Mouse (Mus musculus) limb, embryonic 10.5 days (tissue): ENCODE data around the gene Rassf3. TPM values are rescaled to one million over a fixed set of nuclear protein-coding genes. Genes with fewer than 3 reads are reported as not detected.

Experiments
- DNase-seq: peaks from one replicate; pipeline ENCODE4 v3.0.0-alpha.2; 2017; ENCODE audit warnings: low spot score
- H3K27ac ChIP-seq: fragments of 300-500 bp; sonication (generic); 2 replicates; pipeline ENCODE4 v1.5.1; 2016; ENCODE audit warnings: mild to moderate bottlenecking
- H3K27me3 ChIP-seq: fragments of 300-500 bp; sonication (generic); 2 replicates; pipeline ENCODE4 v1.6.1; 2016; ENCODE audit warnings: low read depth, mild to moderate bottlenecking; ENCODE audit not compliant: poor library complexity, severe bottlenecking
- H3K36me3 ChIP-seq: fragments of 300-500 bp; sonication (generic); 2 replicates; pipeline ENCODE4 v1.6.1; 2016; ENCODE audit warnings: mild to moderate bottlenecking, moderate library complexity
- H3K4me1 ChIP-seq: fragments of 300-500 bp; sonication (generic); 2 replicates; pipeline ENCODE4 v1.6.1; 2016
- H3K4me3 ChIP-seq: fragments of 300-500 bp; sonication (generic); 2 replicates; pipeline ENCODE4 v1.5.1; 2016; ENCODE audit warnings: mild to moderate bottlenecking, moderate library complexity
- H3K9me3 ChIP-seq: fragments of 300-500 bp; sonication (generic); replicated peaks from 2 replicates; pipeline ENCODE4 v1.6.1; 2016; ENCODE audit warnings: mild to moderate bottlenecking
- WGBS: fragments of 180-500 bp; shearing (Covaris S2); methylation state at CpG from one replicate; pipeline ENCODE4 v1.1.7; 2016; 5-methylcytosine and 5-hydroxymethylcytosine counted together
- polyA plus RNA-seq: library from polyadenylated mRNA; unstranded; fragments of >200 nt; fragmentation: Nextera tagmentation; extraction: Ambion mirVana; gene quantifications from 2 replicates; pipeline ENCODE4 v1.2.1, GENCODE M21; 2016

Gene Rassf3
- polyA plus RNA-seq, 1 experiment from 2014 or later = 18.0 TPM

DNA sequence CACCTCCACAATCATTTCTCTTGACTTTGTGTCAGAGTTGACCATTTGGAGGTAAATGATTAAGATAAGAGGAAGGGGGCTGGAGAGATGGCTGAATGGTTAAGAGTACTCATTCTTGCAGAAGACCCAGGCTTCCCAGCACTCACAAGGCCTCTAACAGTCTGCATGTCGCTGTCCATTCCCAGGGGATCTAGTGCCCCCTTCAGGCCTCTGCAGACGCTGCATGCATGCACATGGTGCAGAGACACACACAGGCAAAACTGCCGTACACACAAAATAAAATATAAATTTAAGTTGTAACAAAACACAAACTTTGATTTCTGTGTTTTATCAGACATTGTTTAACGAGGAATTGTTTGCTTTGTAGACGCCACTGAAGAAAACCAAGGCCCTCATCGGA, 105.4 kb downstream of the Rassf3 start:
- WGBS = 93% methylated on average over 6 of the region's 6 CpGs
- no peak for DNase-seq
- peaks cover 73% of the 10 kb centered on the region for H3K36me3 ChIP-seq
- H3K27ac ChIP-seq = no peak overlapping the region
- no peaks in the 10 kb centered on the region for H3K27me3 ChIP-seq
- H3K4me1 ChIP-seq = peaks cover 15% of the 10 kb centered on the region
- no peaks in the 10 kb centered on the region for H3K9me3 ChIP-seq
- H3K4me3 ChIP-seq = no peak overlapping the region

DNA sequence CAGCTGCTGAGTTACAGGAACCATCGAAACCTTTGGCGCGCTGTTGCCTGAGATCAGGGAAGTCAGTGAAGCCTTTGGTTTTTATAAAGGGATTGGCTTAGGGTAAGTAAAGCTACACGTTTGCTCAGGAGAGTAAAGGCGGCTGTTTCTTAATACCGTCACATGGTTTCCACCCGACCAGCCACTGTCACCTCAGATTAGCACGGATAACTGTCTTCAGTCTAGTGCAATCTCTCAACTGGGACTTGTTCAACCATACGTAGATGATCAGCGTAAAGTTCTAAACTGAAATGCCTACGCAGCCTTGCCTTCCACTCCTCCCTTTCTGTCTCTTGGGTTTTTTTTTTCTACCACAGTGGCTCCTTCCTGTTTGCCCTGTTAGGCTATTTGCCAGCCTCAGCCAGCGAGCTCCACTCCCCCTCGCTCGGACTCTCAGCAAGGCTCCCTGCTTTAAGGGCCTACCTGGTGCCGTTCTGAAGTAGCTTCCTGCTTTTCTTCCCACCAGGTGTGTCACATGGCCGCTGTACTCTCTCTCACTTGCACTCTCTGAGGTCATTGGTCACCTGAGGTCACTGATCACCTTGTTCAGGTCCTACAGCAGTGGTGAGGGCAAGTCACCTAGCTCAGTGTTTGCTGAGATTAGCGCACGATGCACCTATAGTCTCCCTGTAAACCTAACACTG, 107.2 kb downstream of the Rassf3 start:
- Histone ChIP-seq H3K4me1 (peaks cover 23% of the 10 kb centered on the region), H3K36me3 (peaks cover 55% of the 10 kb centered on the region), H3K4me3 (no peak overlapping the region), H3K9me3 (no peaks in the 10 kb centered on the region), H3K27ac (no peak overlapping the region), H3K27me3 (no peaks in the 10 kb centered on the region)
- DNase-seq = no peak
- 93% methylated on average over 18 of the region's 18 CpGs for WGBS

DNA sequence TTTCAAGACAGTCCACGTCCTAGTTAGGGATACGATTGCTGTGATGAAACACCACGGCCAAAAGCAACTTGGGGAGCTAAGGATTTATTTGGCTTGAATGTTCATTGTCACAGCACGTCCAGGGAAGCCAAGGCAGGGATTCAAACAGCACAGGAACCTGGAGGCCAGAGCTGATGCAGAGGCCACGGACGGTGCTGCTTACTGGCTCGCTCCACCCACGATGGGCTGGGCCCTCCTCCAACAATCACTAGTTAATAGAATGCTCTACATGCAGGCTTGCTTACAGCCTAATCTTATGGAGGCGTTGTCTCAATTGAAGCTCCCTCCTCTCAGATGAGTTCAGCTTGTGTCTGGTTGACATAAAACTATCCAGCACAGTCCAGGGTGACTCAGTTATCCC, 108.4 kb downstream of the Rassf3 start:
- no peak for DNase-seq
- WGBS = 94% methylated on average over 9 of the region's 9 CpGs
- Histone ChIP-seq H3K36me3 (peaks cover 43% of the 10 kb centered on the region), H3K9me3 (no peaks in the 10 kb centered on the region), H3K4me3 (no peak overlapping the region), H3K27me3 (no peaks in the 10 kb centered on the region), H3K4me1 (peaks cover 20% of the 10 kb centered on the region), H3K27ac (no peak overlapping the region)

GRCm38 (mm10) chr10:121367271-121367670, 108.9 kb downstream of the Rassf3 start:
- Histone ChIP-seq H3K4me3 (no peak overlapping the region), H3K4me1 (peaks cover 20% of the 10 kb centered on the region), H3K27me3 (no peaks in the 10 kb centered on the region), H3K27ac (no peak overlapping the region), H3K36me3 (peaks cover 43% of the 10 kb centered on the region), H3K9me3 (no peaks in the 10 kb centered on the region)
- no peak for DNase-seq
- WGBS = 87% methylated on average over 13 of the region's 13 CpGs

- H3K36me3 ChIP-seq = peaks cover 31% of the 10 kb centered on the region
- no peaks in the 10 kb centered on the region for H3K27me3 ChIP-seq
- H3K27ac ChIP-seq = no peak overlapping the region
- DNase-seq = no peak
- peaks cover 20% of the 10 kb centered on the region for H3K4me1 ChIP-seq
- 13% methylated on average over 9 of the region's 9 CpGs for WGBS
- H3K4me3 ChIP-seq = peak overlapping the region; percentile 98
- H3K9me3 ChIP-seq = no peaks in the 10 kb centered on the region
Measured at GRCm38 (mm10) chr10:121365781-121366272, 110.3 kb downstream of the Rassf3 start.

- DNase-seq = peak; percentile 100
- WGBS = under 1% methylated on average over 72 of the region's 72 CpGs
- H3K27ac ChIP-seq = peak within 1 kb of the TSS; percentile 90
- peaks cover 20% of the 10 kb centered on the region for H3K4me1 ChIP-seq
- H3K36me3 ChIP-seq = peaks cover 22% of the 10 kb centered on the region
- H3K4me3 ChIP-seq = peak within 1 kb of the TSS; percentile 98
- no peaks in the 10 kb centered on the region for H3K9me3 ChIP-seq
- no peaks in the 10 kb centered on the region for H3K27me3 ChIP-seq
Measured at GRCm38 (mm10) chr10:121364801-121365564, 111.2 kb downstream of the Rassf3 start, which contains the start of gene Gns. Gns (plus strand) TSS chr10:121365090.

- peak overlapping the region; percentile 90 for H3K27ac ChIP-seq
Measured at GRCm38 (mm10) chr10:121364306-121364705, 111.8 kb downstream of the Rassf3 start.

DNA sequence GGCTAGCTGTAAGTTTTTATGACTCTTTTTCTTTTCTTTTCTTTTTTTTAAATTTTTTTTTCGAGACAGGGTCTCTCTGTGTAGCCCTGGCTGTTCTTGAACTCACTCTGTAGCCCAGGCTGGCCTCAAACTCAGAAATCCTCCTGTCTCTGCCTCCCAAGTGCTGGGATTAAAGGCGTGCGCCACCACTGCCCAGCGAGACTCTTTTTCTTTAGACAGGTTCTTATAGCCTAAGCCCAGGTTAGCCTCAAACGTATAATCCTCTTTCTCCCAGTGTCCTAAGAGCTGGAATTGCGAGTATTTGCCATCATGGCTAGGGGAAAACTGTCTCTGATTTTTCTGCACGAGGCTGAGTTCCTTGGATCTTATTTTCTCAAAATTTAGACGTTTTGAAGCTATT, 112.9 kb downstream of the Rassf3 start:
- H3K36me3 ChIP-seq = peaks cover 6% of the 10 kb centered on the region
- no peaks in the 10 kb centered on the region for H3K27me3 ChIP-seq
- peaks cover 20% of the 10 kb centered on the region for H3K4me1 ChIP-seq
- no peak for DNase-seq
- WGBS = 81% methylated on average over 8 of the region's 8 CpGs
- no peak overlapping the region for H3K4me3 ChIP-seq
- no peaks in the 10 kb centered on the region for H3K9me3 ChIP-seq
- no peak overlapping the region for H3K27ac ChIP-seq

More at GRCm38 (mm10) chr10:121364306-121364705, 111.8 kb downstream of the Rassf3 start:
- H3K36me3 ChIP-seq = peaks cover 15% of the 10 kb centered on the region
- WGBS = 32% methylated on average over 15 of the region's 15 CpGs
- no peaks in the 10 kb centered on the region for H3K27me3 ChIP-seq
- DNase-seq = peak; percentile 37
- peak overlapping the region; percentile 98 for H3K4me3 ChIP-seq
- H3K9me3 ChIP-seq = no peaks in the 10 kb centered on the region
- H3K4me1 ChIP-seq = peaks cover 20% of the 10 kb centered on the region

DNA sequence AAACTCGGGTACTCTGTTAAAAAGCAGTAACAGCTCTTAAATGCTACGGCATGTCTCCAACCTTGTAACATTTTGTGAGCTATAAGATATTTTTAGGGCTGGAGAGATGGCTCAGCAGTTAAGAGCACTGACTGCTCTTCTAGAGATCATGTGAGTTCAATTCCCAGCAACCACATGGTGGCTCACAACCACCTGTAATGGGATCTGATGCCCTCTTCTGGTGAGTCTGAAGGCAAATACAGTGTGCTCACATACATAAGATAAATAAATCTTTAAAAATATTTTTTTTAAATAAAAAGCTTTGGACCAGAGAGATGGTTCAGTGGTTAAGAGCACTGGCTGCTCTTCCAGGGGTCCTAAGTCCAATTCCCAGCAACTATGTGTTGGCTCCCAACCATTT, 115.8 kb downstream of the Rassf3 start:
- Histone ChIP-seq H3K27me3 (no peaks in the 10 kb centered on the region), H3K4me1 (peaks cover 9% of the 10 kb centered on the region), H3K36me3 (no peaks in the 10 kb centered on the region), H3K9me3 (no peaks in the 10 kb centered on the region), H3K4me3 (no peak overlapping the region), H3K27ac (no peak overlapping the region)
- WGBS = 87% methylated on average over 2 of the region's 2 CpGs
- DNase-seq = no peak

Other genes starting within 250 kb of the Rassf3 start
- gene Tbc1d30, start 125.1 kb downstream of the Rassf3 start, polyA plus RNA-seq = 0.26 and 0.50 TPM in 2 replicates
- gene Gns, start 111.3 kb downstream of the Rassf3 start, polyA plus RNA-seq = 29.5 and 35.6 TPM in 2 replicates
- gene Tbk1, start 110.4 kb upstream of the Rassf3 start, polyA plus RNA-seq = 25.1 and 29.9 TPM in 2 replicates
- gene Xpot, start 150.0 kb upstream of the Rassf3 start, polyA plus RNA-seq = 58.0 and 63.7 TPM in 2 replicates
- 0.40 and 0.53 TPM in 2 replicates for gene D930020B18Rik, start 165.2 kb upstream of the Rassf3 start, polyA plus RNA-seq